Mouse (Mus musculus) small intestine, adult 2 months (tissue): ENCODE data around the gene Ifitm3. TPM values are rescaled to one million over a fixed set of nuclear protein-coding genes. Genes with fewer than 3 reads are reported as not detected.

Source experiments
- H3K27ac ChIP-seq: fragments of 200-500 bp; 2 replicates; pipeline ENCODE4 v1.5.1; 2012; ENCODE audit warnings: low read depth, low read length, control low read depth, inconsistent platforms; ENCODE audit not compliant: insufficient read depth
- H3K27me3 ChIP-seq: fragments of 200-500 bp; 2 replicates; pipeline ENCODE4 v1.6.1; 2012; ENCODE audit warnings: mild to moderate bottlenecking, moderate library complexity, low read length, inconsistent platforms; ENCODE audit not compliant: control insufficient read depth, insufficient read depth
- H3K36me3 ChIP-seq: fragments of 200-500 bp; 2 replicates; pipeline ENCODE4 v1.6.1; 2012; ENCODE audit warnings: mild to moderate bottlenecking, low read length, control low read depth, inconsistent platforms; ENCODE audit not compliant: control insufficient read depth, insufficient read depth
- H3K4me1 ChIP-seq: fragments of 200-500 bp; 2 replicates; pipeline ENCODE4 v1.6.1; 2012; ENCODE audit warnings: low read length, inconsistent platforms, mixed read lengths; ENCODE audit not compliant: control insufficient read depth, insufficient read depth, insufficient read length
- H3K4me3 ChIP-seq: fragments of 200-500 bp; 2 replicates; pipeline ENCODE4 v1.5.1; 2012; ENCODE audit warnings: low read depth, mild to moderate bottlenecking, control low read depth, inconsistent platforms, low read length, moderate library complexity
- CTCF ChIP-seq: fragments of 200-500 bp; IDR thresholded peaks from 2 replicates; pipeline ENCODE4 v1.5.1; 2012; ENCODE audit warnings: low read depth, mild to moderate bottlenecking, control low read depth, inconsistent platforms, low read length, moderate library complexity, mixed read lengths; ENCODE audit not compliant: insufficient replicate concordance, insufficient read length; ENCODE audit errors: extremely low read depth
- POLR2A ChIP-seq: fragments of 200-500 bp; IDR thresholded peaks from 2 replicates; pipeline ENCODE4 v1.6.1; 2012; ENCODE audit warnings: low read depth, mild to moderate bottlenecking, control low read depth, inconsistent platforms, low read length, moderate library complexity
- WGBS: fragments of 180-500 bp; shearing (Covaris S2); methylation state at CpG from one replicate; pipeline ENCODE4 v1.1.7; 2018; 5-methylcytosine and 5-hydroxymethylcytosine counted together
- polyA plus RNA-seq: library from polyadenylated mRNA; depleted of rRNA; stranded (reverse); fragments of >200 nt; gene quantifications from 2 replicates; pipeline ENCODE4 v1.2.3, GENCODE M21; 2012

Gene Ifitm3
- polyA plus RNA-seq, 1 experiment, result 147 TPM

DNA sequence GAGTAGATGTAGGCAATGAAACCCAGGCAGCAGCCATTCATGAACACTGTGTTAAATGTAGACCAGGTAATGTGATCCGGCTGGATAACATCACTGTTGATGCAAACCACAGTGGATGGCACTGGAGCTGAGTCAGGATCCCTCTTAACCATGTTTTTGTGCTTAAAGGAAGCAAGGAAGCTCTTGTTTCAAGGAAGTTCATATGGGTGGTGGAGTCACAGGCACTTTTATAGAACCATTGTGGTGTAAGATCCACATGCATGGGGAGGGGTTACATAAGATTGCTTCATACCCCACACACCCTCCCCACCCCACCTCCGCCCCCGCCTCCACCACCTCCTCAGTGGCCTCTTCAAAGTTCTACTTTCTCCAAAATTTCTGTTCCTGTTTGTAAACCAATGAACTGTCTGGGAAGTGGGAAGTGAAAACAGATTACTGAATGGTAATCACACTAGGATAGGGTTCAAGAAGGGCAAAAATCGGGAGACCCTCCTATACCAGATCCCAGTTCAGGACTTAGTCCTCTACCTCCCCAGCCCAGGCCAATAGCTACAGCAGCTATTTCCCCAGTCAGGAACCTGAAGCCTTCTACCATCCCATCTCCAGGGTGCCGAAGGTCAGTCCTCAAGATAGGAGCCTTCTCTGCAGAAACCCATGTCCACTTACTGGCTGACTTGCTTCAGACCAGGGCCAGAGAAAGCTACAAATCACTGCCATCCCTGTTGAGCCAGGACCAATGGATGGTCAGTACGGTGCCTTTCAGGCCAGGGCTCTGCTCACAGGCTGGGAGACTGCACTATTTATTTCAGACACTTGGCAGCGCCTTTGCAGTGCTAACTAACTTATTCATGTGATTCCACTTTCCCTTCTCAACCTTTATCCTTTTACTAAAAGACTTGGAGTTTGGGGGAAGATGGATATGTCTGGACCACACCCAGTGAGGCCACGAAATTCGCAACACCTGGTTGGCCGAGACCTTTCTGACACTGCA, 6.4 kb upstream of the Ifitm3 start:
- H3K4me3 ChIP-seq, result no peak overlapping the region
- H3K27me3 ChIP-seq, result no peaks in the 10 kb centered on the region
- 82% methylated on average over 10 of the region's 10 CpGs for WGBS
- H3K36me3 ChIP-seq, result no peaks in the 10 kb centered on the region
- no peak for TF ChIP-seq POLR2A
- TF ChIP-seq CTCF, result no peak
- 0 out of 2 replicates have a peak, but pooled peaks cover 2% of the 10 kb centered on the region for H3K4me1 ChIP-seq
- H3K27ac ChIP-seq, result peak overlapping the region; percentile 37

DNA sequence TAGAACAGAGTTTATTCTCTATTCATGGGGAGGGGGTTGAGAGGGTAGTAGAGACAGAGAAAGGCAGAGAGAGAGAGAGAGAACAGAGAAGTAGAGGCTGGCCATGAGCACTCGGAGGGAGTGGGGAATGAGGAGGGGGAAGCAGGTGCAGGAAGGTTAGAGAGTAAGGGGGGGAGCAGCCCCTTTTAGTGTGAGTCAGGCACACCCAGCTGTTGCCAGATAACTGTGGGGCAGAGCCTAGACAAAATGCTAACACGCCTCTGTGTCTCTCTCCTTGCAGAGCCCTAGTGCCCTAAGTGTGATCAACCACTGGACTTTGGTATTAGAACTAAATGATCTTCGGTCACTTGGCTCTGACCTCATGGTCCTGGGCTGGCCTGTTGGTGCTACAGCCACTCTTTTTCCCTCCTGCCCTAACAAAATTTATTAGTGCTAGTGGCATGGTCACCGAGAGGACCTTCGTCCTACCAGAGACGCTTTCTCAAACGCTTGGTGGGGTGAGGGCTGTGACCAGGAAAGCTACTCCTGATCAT, 734 bp upstream of the Ifitm3 start:
- Histone ChIP-seq H3K27me3 (no peaks in the 10 kb centered on the region), H3K4me1 (peaks cover 10% of the 10 kb centered on the region; the same call in 1 of the 2 replicates), H3K4me3 (no peak overlapping the region), H3K27ac (peak overlapping the region; percentile 88), H3K36me3 (no peaks in the 10 kb centered on the region)
- WGBS, result 64% methylated on average over 7 of the region's 7 CpGs
- TF ChIP-seq POLR2A, result no peak
- no peak for TF ChIP-seq CTCF

DNA sequence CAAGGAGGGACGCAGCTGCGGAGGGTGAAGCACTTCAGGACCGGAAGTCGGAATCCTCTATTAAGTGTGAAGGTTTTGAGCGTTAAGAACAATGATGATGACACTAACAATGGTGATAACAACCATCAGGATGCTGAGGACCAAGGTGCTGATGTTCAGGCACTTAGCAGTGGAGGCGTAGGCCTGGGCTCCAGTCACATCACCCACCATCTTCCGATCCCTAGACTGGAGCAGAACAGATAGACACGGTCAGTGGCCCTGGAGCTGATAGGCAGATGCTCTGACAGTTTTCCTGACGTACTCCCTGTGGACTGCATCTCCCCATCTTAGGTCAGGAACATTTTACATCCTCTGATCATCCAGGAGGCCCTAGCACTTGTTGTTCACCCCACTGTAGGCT, 905 bp downstream of the Ifitm3 start:
- TF ChIP-seq CTCF (no peak), POLR2A (no peak)
- 25% methylated on average over 9 of the region's 9 CpGs for WGBS
- H3K27ac ChIP-seq, result peak overlapping the region; percentile 88
- no peaks in the 10 kb centered on the region for H3K36me3 ChIP-seq
- peak overlapping the region; percentile 67 for H3K4me3 ChIP-seq
- H3K27me3 ChIP-seq, result no peaks in the 10 kb centered on the region
- peaks cover 10% of the 10 kb centered on the region; the same call in 1 of the 2 replicates for H3K4me1 ChIP-seq

DNA sequence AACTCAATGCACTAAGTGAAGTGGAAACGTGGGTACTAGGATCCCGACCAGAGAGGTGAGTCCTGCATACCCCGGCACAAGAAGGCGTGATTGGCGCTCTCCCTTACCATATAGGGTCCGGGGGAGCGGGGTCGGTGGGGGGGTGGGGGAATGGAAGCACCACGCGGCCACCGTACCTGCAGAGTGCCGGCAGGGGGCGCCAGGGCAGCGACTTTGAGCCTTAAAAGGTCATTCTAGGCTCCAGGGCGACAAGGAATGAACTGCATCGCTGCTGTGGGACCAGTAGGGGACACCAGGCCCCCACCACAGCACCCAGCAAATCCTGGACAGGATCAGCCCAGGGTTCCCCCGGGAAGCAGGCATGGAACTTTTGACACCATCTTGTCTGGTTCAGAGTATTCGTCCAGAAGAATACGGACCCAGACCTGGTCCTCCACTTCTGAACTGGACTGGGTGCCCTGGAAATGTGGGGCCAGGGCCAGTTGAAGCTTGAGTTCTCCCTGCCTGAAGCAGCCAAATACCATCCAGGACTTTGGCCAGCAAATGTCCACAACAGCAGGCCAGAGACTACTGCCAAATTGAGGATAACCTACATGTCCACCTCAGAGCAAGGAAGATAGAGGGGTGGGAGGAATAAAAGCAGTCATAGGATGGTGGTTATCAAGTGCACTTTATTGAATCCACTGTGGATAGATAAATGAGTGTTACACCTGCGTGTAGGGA, 1.5 kb downstream of the Ifitm3 start:
- Histone ChIP-seq H3K4me3 (peak overlapping the region; percentile 67), H3K27ac (peak overlapping the region; percentile 88), H3K27me3 (no peaks in the 10 kb centered on the region), H3K36me3 (no peaks in the 10 kb centered on the region), H3K4me1 (peaks cover 10% of the 10 kb centered on the region; the same call in 1 of the 2 replicates)
- TF ChIP-seq CTCF (peak; percentile 82), POLR2A (no peak)
- 2% methylated on average over 20 of the region's 20 CpGs for WGBS

DNA sequence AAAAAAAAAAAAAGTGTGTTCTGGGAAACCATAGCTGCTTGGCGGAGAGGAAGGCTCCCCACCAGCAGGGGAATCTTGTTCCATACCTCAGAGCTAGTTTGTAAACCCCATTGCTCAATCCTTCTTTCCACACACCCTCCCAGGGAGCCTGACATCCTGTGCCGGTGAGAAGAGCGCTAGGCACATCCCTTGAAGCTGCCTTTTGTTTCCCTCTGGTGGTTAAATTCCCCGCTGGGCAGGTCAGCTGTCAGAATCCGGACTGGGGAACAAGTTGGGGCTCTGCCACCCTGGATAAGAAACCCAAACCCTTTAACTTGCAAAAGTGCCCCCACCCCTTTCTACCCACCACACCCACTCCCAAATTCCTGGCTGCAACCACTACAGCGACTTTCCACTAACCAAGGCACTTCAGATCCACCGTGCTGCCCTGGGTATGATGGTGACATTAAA, 2.2 kb downstream of the Ifitm3 start:
- TF ChIP-seq POLR2A (no peak), CTCF (peak; percentile 29; the same call in 1 of the 2 replicates)
- no peaks in the 10 kb centered on the region for H3K27me3 ChIP-seq
- H3K27ac ChIP-seq, result no peak overlapping the region; the same call in 1 of the 2 replicates
- 20% methylated on average over 7 of the region's 7 CpGs for WGBS
- peaks cover 10% of the 10 kb centered on the region; the same call in 1 of the 2 replicates for H3K4me1 ChIP-seq
- H3K4me3 ChIP-seq, result no peak overlapping the region
- H3K36me3 ChIP-seq, result no peaks in the 10 kb centered on the region

DNA sequence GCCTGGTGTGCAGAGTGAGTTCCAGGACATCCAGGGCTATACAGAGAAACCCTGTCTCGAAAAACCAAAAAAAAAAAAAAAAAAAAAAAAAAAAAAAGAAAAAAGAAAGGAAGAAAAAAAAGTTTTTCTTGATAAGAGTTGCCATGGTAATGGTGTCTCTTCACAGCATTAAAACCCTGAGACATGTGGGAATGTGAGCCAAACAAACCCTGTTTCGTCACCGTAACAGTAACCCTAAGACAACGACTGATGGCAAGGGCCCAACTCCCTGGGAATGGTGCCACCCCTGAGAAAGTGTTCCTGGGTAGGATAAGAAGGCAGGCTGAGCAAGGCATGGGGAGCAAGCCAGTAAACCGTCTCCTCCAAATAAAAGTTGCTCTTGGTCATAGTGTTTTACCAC, 3.7 kb downstream of the Ifitm3 start:
- Histone ChIP-seq H3K4me3 (no peak overlapping the region), H3K36me3 (no peaks in the 10 kb centered on the region), H3K4me1 (peaks cover 10% of the 10 kb centered on the region; the same call in 1 of the 2 replicates), H3K27ac (no peak overlapping the region), H3K27me3 (no peaks in the 10 kb centered on the region)
- TF ChIP-seq CTCF (no peak), POLR2A (no peak)
- WGBS, result 29% methylated on average over 5 of the region's 5 CpGs
